Comparison of ENCODE assay signal across 19 mouse cellular contexts in genomic region chr10:107053846-107054624, GRCm38 (mm10).
"Had no signal": no experiment of that assay in that cellular context is flagged by ENCODE, and none has a peak within 500 bp of the region (broad histone marks: within the 10 kb centered on the region; RNA-seq: fewer than 3 reads in every experiment).

No protein-coding gene starts in this region.

- H3K27me3 ChIP-seq: liver, embryonic 13.5 days; liver, embryonic 15.5 days; megakaryocyte, embryonic 14.5 days; midbrain, embryonic 13.5 days; midbrain, embryonic 15.5 days; neural tube, embryonic 12.5 days had no signal

- H3K27ac ChIP-seq: liver, embryonic 13.5 days; liver, embryonic 15.5 days; macrophage; midbrain, embryonic 13.5 days; midbrain, embryonic 15.5 days; neural tube, embryonic 12.5 days had no signal

- H3K36me3 ChIP-seq: liver, embryonic 13.5 days; liver, embryonic 15.5 days; midbrain, embryonic 13.5 days; midbrain, embryonic 15.5 days; neural tube, embryonic 12.5 days had no signal

- ATAC-seq: liver, postnatal 0 days; midbrain, embryonic 13.5 days; midbrain, embryonic 15.5 days had no signal

- H3K4me2 ChIP-seq: liver, embryonic 13.5 days; liver, embryonic 15.5 days; midbrain, embryonic 11.5 days; midbrain, embryonic 13.5 days; midbrain, embryonic 15.5 days; neural tube, embryonic 12.5 days had no signal

- H3K4me3 ChIP-seq: liver, embryonic 13.5 days; liver, embryonic 15.5 days; megakaryocyte, embryonic 14.5 days; midbrain, embryonic 13.5 days; midbrain, embryonic 15.5 days; neural tube, embryonic 12.5 days had no signal

- H3K9ac ChIP-seq: liver, embryonic 13.5 days; liver, embryonic 15.5 days; liver, postnatal 0 days; midbrain, embryonic 13.5 days; midbrain, embryonic 15.5 days; neural tube, embryonic 12.5 days had no signal

- H3K9me3 ChIP-seq: liver, embryonic 13.5 days; liver, embryonic 15.5 days; midbrain, embryonic 13.5 days; midbrain, embryonic 15.5 days; neural tube, embryonic 12.5 days had no signal

- DNase-seq: liver, embryonic 13.5 days; liver, postnatal 0 days; lung, postnatal 10 days; lung, postnatal 36 days; retina, postnatal 1 day; right cerebral cortex, adult 18-20 months; right cerebral cortex, postnatal 25 days; right cerebral cortex, postnatal 4 days; spleen, adult 18-20 months; thymus, adult 18-20 months; thymus, postnatal 14 days; thymus, postnatal 36 days had no signal

- H3K4me1 ChIP-seq: liver, embryonic 13.5 days; liver, embryonic 15.5 days; megakaryocyte, embryonic 14.5 days; midbrain, embryonic 13.5 days; midbrain, embryonic 15.5 days; neural tube, embryonic 12.5 days had no signal
